Mouse (Mus musculus): ENCODE results near the gene A930017K11Rik. TPM values are rescaled to one million over a fixed set of nuclear protein-coding genes. Genes with fewer than 3 reads are reported as not detected.

The A930017K11Rik gene
- total RNA-seq, 2 experiments from 2014 or later, result 1.1 TPM; not detected in 1

DNA sequence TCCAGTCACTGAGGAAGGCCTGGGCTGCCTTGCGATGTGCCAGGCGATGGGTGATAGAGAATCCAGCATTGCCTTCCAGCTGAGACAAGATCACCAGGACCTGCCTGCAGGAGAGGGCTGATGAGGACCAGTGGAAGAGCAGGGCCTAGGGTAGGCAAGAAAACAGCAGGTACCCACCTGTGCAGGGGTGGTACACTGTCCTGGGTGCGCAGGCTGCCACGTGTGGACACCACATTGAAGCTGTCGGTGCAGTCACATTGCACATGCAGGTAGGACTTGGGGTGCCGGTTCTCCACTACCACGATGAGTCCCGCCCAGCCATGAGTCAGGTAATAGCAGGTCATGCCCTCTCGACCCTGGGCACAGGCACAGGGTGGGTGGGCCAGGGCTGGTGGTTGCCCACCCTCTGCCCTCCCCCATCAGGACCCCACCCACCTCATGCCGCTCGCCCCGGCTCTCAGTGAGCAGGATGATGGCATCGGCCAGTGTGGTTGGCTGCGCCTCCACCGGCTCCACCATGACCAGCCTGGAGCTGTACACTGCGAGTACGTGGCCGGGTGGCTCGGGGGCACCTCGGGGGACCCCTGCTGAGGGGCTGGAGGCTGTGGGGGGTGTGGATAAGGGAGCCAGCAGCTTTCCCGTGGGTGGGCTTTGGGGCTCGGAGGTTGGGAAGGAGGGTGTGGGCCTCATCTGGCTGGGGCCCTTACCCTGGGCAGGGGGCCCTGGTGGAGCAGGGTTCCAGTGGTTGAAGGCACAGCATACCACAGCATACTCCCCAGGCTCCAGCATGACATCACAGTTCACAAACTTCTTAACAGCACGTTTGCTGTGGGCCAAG is 7.5 kb upstream of the A930017K11Rik start:
- no peak for DNase-seq (ENCODE audit: low spot score in 2 of 2)

DNA sequence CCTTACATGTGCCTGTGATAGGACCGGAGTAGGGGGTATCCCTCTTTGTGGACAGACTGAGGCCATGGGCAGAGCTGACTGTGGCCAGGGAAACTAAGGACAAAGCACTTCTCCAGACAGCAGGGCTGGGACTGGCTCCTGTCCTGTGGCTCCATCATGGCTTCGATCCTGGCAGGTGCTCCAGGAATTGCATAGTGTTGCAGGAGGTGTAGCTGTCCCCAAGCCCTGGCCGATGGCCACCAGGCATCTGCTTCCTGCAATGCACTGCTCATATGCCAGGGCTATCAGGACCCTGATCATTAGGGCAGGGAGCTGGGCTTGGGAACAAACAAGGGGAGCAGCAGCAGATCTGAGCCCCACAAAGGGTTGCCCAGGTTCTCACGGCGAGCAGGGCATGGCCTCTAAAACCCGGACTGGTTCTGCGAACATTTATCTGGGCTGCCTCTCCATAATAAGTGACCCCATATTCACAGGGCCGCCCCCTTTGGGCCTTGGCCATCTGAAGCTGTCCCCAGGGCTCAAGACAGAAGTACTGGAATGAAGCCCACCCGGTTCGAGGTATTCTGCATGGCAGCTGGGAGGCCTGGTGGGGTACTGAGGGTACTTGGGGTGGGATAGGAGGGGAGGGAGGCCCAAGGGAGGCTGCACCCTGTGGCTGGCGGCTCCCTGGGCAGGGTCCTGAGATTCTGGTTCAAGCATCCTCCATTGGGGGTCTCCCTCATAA is 6.6 kb upstream of the A930017K11Rik start:
- no peak for DNase-seq (ENCODE audit: low spot score in 2 of 2)

DNA sequence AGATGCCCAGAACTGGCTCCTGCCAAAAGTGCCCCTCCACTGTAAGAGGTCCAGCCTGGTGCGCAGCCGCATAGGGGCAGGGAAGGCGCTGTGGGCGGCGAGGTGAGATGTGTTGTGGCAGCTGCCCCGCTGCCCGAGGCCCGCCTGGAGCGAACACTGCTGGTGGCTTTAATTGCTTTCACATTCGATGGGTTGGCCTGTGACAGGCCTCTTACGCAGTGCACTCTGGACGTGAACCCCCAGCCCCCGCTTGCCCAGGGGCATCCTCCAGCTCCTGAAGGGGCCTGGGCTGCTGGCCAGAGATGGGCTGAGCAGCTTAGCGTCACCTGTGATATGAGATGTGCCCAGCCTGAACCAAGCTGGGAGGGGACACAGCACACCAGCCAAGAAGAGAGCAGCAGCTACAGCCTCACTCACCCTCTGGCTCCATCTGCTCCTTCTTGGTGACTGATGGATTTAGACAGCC is 5.3 kb upstream of the A930017K11Rik start:
- no peak for DNase-seq (ENCODE audit: low spot score in 2 of 2)

DNA sequence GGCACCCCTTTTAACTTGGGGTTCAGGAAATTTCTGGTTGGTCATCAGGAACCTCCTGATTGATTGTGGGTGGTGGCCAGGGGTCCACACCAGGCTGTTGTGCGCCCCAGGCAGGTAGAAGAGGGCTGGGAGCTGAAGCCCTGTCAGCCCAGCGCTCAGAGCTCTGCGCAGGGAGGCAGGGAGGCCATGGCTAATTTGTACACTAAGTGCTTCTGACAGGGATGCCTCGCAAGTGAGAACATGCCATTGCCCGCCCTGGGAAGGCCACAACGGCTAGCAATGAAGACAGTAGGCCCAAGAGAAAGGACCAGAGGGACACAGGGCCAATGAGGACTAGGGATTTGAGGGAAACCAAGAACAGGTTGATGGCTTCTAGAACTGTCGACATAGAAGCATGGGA is 4.3 kb upstream of the A930017K11Rik start:
- DNase-seq (ENCODE audit: low spot score in 2 of 2), result no peak

DNA sequence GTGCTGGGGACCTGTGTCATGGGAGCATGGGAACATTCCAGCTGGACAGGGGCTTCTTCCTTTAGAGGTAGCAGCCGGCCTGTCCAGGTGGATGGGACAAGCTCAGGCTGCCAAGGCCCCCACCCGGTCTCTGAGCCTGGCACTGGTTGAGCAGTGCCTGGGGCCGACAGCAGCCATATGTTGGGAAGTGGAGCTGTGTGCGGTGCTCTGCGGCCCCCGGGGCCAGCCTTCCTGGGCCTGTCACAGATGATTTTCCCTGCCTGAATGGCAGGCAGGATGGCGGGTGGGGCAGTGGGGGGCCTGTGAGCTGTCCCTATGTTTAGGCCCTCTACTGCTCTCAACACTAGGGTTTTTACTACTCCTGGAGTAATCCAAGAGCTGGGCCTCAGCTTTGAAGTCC is 3.8 kb upstream of the A930017K11Rik start:
- DNase-seq (ENCODE audit: low spot score in 2 of 2), result no peak

DNA sequence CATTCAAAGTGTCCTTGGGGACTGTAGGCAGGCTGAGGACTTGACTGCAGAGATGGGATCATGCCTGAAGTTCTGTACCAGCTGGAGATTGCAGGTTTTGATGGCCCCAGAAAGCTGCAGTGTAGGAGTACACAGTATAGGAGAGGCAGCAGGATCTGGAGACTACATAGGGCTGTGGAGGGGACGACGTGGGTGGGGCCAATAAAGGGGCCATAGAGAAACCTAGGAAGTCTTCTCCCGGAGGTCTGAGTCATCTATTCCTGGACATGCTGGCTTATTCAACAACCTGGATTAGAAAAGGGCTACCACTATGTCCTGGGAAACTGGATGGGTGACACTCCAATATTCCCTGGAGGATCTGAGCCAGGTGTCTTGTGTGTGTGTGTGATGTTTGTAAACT is 3.4 kb upstream of the A930017K11Rik start:
- no peak for DNase-seq (ENCODE audit: low spot score in 2 of 2)

DNA sequence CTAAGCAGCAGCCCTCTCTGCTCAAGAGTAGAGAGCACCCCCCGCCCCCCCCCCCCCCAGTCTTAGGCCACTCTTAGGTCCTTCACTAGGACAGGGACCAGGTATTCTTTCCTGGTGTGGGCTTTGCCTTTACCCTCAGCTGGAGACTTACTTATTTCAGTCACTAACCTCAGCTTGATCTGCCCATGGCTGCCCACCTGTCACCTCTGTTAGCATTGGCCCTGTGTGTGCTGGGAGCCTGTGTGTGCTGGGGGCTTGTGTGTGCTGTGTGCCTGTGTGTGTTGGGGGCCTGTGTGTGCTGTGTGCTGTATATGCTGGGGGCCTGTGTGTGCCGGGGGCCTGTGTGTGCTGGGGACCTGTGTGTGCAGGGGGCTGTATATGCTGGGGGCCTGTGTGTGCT is 2.3 kb upstream of the A930017K11Rik start:
- DNase-seq (ENCODE audit: low spot score in 2 of 2), result no peak

DNA sequence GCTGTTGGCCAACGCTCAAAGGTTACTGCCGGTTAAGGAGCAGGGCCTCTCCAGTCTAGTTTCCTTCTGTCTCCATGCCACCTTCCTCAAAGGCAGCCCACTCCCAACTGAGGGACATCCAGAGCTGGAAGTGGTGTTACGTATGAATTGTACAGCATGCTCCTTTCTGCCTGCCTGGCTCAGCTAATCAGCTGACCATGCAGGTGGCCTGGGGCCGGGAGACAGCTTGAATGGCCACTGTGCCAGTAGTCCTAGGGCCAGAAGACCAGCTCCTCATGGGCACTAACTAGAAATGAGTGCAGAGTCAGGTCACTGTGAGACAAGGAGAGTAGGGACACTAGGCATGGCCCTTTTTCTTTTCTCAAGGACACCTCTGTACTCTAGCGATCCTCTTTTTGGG is 796 bp upstream of the A930017K11Rik start:
- no peak for DNase-seq (ENCODE audit: low spot score in 2 of 2)

DNA sequence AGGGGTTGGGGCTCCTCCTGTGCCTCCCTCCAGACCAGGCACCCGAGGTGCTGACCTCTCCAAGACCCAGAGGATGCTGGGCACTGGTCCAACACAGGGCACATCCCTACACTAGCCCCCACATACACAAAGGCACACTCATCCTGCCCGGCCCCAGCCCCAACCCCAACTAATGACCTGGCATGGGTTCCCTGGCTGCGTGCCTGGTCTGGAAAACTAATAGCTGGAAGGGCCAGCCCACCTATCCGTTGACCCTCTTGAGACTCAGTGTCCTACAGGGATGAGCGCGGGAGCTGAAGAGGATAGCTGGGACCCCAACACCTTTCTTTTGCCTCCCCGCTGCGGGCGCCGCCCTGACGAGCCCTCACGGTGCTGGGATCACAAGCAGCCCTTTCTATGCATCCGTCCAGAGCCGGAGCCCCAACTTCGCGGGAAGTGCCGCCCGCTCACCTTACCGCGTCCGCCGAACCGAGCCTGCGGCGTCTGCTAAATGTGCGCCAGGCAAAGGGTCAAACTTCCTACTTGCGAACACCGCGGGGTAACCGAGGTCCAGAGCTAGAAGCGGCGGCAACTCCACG is 1.1 kb downstream of the A930017K11Rik start:
- no peak for DNase-seq (ENCODE audit: low spot score in 2 of 2)

DNA sequence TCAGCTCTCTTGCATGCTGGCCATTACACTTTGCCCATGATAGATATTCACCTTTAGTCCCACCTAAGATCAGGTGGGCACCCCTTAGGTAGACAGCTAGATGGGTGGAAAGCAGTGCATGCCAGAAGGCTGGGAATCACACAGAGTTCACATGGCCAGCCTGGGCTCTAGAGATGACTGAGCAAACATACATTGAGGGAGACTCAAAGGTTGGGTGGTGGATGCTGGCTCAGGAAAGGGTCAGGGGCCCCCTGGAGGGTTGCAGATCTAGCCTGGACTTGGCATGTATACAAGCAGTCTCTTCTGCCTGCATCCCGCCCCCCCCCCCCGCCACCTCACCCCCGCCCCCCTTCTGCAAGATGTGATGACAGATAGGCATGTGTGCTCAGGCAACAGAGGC is 1.7 kb downstream of the A930017K11Rik start:
- DNase-seq (ENCODE audit: low spot score in 2 of 2), result no peak

DNA sequence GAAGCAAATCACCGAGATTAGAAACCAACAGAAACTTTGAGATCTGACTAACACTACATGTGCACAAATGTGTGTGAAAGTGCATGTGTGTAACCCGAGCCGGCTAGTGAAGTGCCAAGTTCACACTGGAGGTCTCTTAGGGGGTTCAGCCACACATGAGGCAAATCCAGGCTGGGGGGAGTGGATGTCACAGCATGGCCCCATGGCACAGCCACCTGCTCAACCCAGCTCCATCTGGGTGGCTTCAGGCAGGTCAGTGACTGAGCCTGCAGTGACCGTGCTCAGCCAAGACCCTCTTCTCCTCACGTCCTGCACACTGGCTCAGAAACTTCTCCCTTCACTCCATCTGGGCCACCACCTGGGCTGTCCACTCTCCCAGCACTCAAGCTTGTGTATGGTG is 2.4 kb downstream of the A930017K11Rik start:
- no peak for DNase-seq (ENCODE audit: low spot score in 2 of 2)

DNA sequence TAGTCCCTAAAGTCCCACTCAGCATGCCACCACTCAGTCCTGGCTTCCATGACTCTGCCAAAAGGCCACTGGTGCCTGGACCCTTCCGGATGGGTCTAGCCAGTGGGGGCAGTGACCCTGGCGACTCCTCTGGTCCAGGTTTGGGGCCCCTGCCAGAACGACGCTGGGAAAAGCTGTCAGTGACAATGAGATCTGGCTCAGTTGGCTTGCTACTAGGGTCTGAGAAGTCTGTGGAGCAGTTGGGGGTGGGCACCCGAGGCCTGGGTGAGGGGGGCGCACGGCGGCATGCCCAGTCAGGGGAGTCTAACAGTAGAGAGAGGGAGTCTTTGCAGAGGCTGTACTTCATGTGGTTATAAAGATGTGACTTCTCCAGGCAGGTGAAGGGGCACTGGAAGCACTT is 4.3 kb downstream of the A930017K11Rik start:
- no peak for DNase-seq (ENCODE audit: low spot score in 2 of 2)

DNA sequence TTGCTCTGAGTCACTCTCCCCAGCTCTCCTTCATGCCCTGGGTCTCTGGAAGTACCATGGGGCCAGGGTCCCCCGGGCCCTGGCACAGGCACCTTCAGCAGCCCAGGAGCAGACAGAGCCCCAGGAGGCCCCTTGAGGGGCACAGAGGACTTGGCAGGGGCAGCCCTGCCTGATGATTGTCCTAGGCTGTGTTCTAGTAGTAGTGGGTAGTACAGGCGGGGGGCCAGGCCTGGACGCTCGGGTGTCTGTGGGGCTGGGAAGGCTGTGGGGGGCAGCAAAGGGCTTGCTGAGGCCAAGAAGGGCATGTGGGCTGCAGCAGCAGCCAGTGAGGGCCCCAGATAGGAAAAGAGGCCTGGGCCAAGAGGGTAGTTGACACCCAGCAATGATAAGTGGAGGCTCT is 4.8 kb downstream of the A930017K11Rik start:
- DNase-seq (ENCODE audit: low spot score in 2 of 2), result no peak

DNA sequence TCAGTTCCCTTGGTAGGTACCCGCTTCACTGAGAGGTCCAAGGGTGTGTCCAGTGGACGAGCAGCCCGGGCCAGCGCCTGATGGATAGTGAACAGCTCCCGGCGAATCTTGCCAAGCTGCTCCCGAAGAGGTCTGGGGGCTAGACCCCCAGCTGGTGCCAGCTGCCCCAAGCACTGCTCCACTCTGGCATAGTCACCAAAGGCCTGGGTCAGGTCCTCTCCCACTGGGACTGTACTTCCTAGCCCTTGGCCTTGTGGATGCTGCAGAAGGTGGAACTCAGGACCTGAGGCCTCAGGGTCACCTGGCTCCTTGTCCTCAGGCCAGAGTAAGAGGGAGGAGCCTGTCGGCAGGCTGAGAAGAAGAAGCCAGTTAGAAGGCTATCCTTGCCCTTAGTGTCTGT is 5.5 kb downstream of the A930017K11Rik start:
- DNase-seq (ENCODE audit: low spot score in 2 of 2), result no peak

DNA sequence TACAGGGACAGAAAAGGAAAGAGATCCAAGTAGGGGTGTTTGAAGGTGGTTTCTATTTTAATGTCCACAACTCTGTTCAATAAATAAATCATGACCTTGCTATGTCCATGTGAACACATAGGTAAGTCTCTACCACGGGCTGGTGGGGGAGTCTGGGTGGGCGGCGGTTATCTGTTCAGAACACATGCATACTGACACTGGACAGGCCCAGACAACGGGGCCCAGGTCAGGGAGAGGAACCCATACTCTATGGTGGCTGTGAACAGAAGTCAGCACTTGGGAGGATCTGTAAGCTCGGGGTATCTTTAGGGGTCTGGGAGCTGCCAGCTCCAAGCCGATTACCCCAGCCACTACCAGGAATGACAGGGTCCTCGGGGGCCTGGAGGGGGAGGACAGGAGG is 6.0 kb downstream of the A930017K11Rik start:
- no peak for DNase-seq (ENCODE audit: low spot score in 2 of 2)

DNA sequence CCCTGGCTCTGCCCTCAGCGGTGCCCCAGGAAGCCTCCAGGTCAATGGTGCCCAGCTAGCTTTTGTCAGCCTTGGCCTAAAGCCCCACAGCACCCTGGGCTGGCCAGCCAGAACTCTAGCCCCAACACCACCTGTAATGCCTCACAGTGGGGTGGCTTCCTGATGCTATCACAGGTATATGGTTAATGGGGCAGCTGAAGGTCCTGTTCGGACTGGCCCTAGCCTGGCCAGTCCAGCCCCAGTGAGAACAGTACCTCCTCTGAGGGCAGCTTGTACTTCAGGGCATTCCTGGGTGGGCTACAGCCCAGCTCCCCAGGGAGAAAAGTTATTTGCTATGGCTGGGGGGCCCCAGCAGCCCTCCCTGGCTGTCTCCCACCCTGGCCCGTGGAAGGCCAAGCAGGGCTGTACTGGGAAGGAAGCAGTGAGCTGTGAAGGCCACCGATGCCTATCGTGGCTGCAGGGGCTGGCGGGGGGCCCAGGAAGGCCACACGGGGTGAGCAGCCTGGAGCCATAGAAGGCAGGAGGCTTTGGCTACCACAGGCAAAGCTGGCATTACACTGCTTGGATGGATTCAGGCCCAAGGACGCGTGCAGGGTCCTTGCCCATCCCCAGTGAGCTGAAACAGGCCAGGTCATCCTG is 6.7 kb downstream of the A930017K11Rik start:
- no peak for DNase-seq (ENCODE audit: low spot score in 2 of 2)

DNA sequence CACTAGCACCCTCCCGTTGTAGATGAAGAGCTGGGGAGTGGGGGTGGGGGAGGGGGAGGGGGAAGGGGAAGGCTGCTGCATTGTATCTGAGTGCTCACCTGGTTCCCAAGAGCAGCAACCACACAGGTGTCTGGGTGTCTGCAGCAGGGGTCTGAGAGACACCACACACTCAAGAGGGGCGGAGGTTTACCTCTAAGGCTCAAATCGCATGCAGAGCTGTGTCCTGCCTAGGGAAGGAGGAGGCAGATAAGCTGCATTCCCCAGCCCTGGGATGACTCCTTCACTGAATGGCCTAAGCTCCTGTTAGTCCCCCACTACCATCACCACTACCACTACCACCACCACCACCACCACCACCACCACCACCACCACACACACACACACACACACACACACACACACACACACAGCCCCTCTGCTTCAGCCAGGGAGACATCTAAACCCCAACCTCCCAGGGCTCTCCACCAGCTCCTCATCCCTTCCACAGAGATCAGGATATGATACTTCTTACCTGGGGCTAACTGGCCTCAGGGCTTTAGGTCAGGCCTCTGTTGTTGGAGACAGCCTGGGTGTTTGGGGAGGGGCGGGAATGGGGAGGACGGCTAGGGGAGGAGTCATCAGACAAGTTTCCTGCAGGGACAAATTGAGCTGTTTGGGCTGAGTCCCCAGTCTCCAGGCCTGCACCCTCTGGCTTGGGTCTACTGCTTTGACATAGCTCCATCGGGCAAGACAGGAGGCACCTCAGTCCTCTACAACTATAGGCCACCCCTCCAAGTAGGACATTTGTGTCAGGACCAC is 7.8 kb downstream of the A930017K11Rik start, which contains the start of the genes Pigq and Nhlrc4:
Gene Pigq, minus strand, starts transcription at position 571 of the 798 bp plus-strand sequence.
Gene Nhlrc4, minus strand, starts transcription at position 596 of the 798 bp plus-strand sequence.
- no peak for DNase-seq (ENCODE audit: low spot score in 2 of 2)

DNA sequence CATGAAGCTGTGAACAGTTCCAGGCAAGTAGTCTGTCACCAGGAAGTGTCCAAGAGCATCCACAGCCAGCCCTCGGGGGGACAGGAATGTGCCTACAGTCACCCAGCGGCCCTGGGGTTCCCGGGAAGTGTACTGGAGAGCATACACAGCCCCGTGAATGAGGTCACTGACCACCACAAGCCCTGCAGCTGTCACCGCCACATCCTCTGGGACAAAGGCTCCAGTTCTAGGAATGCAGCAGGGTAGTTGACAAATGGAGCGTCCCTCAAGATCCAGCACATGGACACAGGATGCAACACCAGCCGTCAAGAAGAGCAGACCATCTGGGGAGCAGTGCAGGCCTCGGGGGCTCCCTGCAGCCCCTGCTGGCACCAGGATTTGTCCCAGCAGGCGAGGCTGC is 8.6 kb downstream of the A930017K11Rik start:
- DNase-seq (ENCODE audit: low spot score in 2 of 2), result no peak

DNA sequence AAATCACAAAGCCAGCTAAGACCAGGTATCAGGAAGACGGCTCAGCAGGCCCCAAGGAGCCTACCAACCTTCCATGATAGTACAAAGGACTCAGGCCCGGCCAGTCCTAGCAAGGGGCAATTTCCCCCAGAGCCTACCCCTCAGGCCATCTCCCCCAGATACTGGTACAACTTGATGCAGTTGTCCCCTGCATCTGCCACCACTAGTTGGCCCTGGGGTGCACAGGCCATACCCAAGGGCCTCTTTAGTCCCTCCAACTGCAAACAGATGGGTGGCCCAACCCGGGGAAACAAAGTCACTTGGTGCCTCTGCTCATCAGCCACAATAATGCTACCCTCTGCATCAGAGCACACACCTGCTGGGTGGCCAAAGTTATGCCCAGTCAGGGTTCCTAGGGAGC is 9.1 kb downstream of the A930017K11Rik start:
- no peak for DNase-seq (ENCODE audit: low spot score in 2 of 2)

DNA sequence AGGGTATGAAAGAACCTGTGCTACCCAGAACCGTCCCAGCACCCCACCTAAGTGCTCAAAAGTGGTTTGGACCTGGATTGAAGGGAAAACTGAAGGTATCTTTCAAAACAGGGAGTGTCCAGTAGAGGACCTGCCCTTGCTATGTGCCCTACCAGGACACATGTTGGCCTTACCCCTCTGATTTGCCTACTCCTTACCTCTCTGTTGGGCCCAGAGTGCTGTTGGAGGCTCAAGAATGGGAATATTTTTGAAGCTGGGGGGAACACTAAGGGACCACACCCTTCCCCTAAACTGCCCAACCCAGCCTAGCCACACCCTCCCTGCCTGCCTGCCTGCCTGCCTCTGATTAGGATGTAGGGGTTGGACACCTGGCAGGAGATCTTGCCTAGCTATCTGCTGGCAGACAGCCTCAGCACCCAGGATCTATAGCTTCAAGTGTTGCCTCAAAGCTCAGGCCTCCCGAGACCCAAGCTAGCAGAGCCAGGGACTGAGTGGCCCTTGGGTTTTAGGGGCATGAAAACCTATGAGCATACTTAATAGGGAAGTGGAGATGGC is 9.7 kb downstream of the A930017K11Rik start:
- no peak for DNase-seq (ENCODE audit: low spot score in 2 of 2)

All from adrenal gland, postnatal 4 days (tissue).